Mouse (Mus musculus): Measurements from ENCODE around the gene Cep170b.

Cep170b gene

DNA sequence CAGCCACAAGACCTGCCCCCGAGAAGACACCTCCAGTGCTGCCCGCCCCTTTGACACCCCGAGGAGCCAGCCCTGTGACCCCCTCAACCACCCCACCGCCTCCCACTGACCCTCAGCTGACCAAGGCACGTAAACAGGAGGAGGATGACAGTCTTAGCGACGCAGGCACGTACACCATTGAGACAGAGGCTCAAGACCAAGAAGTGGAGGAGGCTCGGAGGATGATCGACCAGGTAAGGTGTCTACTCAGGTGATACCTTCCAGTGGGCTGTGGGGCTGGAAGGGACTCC lies 16.3 kb downstream of the Cep170b start:
- DNase-seq (ENCODE audit: low read depth) = no peak

DNA sequence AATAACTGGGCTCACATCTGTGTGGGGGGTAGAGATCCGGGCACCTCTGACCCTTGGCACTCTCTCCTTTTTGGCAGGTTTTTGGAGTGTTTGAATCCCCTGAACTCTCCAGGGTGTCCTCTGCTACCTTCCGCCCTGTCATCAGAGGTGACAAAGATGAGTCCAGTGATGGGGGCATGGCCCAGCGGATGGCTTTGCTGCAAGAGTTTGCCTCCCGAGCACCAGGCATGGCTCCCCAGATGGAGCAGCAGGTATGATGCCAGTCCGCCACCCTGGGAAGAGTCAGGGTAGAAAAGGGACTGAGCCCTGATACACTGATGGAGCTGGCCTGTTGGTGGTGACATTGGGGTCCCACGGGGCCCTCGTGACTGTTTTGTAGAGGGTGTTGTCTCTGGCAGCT lies 16.8 kb downstream of the Cep170b start:
- no peak for DNase-seq (ENCODE audit: low read depth)

DNA sequence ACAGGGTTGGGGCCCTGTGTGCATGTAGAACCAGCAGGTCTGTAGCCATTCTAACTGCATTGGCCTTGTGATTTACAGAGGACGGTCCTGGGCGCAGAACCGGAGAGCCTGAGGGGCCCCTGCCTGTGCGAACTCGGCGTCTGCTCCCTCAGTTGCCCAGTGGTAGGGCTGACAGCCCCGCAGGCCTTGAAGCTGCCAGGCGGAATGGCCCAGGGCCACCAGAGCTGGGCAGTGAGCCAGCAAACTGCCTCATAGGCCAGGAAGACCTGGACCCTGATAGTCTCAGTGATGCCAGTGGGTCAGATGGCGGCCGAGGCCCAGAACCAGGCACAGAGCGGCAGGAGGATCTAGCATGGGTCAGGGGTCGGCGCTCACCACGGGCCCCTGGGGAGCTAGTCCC lies 17.5 kb downstream of the Cep170b start:
- DNase-seq (ENCODE audit: low read depth) = no peak

- no peak for DNase-seq (ENCODE audit: low read depth)
Observed at GRCm38 (mm10) chr12:112738281-112739022, 18.2 kb downstream of the Cep170b start.

- no peak for DNase-seq (ENCODE audit: low read depth)
Observed at GRCm38 (mm10) chr12:112739023-112739568, 18.8 kb downstream of the Cep170b start.

DNA sequence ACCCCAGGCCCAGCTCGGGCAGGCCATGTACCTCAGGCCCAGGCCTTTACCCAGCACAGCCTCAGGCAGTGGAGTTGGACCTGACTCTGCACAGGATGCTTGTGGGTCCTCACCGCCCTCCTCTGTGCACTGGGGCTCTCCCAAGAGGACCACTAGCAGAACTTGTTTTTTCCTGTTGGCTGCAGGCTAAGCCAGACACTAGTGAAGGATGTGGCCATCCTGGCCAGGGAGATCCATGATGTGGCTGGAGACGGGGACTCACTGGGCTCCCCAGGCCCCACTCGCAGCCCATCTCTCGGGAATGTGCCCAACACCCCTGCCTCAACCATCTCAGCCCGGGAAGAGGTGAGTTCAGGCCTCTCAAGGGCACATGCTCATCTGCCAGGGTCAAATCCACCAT lies 22.5 kb downstream of the Cep170b start:
- DNase-seq (ENCODE audit: low read depth) = no peak

DNA sequence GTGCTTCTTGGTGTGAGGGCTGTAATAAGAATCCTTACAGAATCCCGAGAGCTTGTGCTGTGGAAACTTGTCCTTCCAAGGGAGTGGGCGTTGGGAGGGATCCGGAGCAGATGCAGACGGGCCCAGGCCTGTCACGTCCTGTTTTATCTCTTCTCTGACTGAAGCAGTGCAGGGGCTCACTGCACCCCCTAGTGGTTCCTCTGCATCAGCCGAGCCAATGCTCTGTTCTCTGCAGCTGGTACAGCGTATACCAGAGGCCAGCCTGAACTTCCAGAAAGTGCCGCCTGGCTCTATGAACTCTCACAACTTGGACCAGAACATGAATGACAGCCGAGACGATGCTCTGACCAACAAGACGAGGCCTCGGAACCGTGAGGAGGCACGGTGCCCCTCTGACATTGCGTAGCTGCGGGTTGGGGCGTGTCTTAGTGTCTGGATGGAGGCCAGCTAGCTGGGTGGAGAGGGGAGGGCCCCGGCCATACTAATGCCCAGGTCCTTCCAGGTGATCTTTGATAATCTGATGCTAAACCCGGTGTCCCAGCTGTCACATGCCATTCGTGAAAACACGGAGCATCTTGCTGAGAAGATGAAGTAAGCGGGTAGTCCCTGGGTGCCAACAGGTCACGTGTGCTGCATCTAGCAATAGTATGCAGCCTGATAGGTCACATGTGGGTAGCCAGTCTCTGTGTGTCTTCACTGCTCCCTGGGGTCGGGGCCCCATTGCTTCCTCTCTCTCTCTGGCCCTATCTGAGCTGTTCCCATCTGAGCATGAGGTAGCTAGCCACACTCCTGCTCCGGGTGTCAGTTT lies 23.1 kb downstream of the Cep170b start:
- DNase-seq (ENCODE audit: low read depth) = peak; percentile 65

DNA sequence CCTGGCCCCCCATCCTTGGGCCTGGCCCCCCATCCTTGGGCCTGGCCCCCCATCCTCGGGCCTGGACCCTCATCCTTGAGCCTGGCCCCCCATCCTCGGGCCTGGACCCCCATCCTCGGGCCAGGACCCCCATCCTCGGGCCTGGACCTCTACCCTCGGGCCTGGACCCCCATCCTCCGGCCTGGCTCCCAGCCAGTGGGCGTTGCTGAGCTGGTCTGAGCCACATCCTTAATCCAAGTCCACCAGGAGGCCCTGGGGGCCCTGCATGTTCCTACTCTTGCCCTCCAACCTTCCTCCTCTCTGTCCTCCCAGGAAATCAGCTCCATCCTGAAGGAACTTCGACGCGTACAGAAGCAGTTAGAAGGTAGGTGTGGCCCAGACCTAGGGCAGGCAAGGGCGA lies 24.0 kb downstream of the Cep170b start:
- no peak for DNase-seq (ENCODE audit: low read depth)

DNA sequence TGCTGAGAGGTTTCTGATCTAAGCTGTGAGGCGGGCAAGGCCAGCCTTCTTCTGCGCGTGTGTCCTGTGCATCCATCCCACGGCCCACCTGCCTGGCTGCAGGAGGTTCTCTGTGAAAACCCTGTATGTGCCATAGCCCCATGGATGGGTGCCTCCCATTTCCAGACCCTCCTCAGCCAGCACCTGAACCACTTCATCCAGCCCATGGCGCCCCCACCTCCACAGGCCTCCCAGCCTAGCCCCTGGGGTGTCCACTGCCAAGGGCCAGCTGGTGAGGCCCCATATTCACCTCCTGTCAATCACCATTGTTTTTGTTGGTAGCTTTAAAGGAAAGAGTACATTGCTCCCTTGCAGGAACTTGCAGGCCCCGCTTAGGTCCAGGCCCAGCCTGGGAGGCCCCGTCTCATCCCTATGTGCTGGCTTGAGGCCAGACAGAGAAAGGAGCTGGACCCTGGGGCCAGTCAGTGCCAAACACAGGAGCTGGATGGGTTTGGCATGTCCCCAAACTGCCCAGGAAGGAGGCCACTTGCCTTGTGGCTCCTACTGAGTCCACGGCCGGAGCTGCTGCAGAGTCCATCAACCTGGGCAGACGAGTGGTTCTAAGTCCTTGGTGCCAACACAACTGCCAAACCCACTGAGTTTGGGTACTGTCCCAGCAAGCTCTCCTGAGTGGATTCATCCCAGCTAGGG lies 24.8 kb downstream of the Cep170b start:
- DNase-seq (ENCODE audit: low read depth) = no peak

DNA sequence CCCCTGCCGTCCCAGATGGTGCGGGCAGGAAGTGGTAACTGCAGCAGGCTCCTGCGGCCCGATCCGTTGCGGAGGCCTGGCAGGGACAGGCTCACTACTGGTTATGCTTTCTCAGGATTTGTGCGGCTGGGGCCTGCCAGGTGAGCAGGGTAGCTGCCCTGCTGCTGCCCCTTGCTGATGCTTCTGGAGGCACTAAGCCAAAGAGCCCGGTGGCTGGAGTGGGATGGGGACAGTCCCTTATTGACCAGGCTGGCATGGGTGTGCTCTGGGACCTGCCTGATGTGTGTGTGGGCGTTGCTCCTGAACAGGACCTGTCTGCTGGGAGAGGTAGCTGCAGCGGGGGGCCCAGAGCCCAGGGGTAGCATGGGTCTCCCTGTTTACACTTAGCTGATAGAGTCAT lies 25.5 kb downstream of the Cep170b start:
- no peak for DNase-seq (ENCODE audit: low read depth)

GRCm38 (mm10) chr12:112746461-112746807 lies 26.2 kb downstream of the Cep170b start:
- DNase-seq (ENCODE audit: low read depth) = no peak

GRCm38 (mm10) chr12:112746808-112747605 lies 26.8 kb downstream of the Cep170b start:
- DNase-seq (ENCODE audit: low read depth) = peak; percentile 62

DNA sequence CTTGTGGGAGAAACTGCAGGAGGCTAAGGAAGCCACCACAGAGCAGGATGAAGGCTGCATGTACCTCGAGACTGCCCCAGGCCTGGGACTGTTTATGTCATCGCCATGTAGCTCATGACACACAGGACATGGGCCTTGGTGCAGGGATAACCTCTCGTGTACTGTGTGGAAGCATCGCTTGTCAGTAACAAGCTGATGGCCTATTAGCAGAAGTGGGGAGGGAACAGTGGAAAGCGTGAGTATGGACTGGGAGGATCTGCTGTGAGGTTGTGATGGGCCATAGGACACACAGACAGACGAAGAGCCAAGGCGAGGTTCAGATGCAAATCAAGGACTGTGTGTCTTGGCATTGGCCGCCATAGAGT lies 27.3 kb downstream of the Cep170b start:
- no peak for DNase-seq (ENCODE audit: low read depth)

- no peak for DNase-seq (ENCODE audit: low read depth)
Observed at GRCm38 (mm10) chr12:112750976-112751375, 30.7 kb downstream of the Cep170b start.

DNA sequence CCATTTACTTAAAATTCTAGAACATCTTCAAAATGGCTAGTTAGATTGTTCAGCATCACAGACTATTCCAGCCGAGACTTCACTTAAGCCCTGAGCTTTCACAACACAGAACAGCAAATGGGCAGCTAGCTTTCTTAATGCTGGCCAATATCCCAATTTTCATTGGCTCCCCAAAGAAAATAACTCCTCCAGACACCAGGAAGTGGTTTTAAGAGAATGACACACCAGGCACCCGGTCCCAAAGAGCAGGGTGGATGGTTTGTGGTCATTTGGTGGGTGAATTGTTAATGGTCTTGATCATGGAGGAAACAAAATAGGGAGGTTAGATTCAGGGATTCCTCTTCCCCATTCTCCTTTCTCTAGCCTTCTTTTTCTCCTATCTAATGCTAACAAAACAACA lies 32.1 kb downstream of the Cep170b start:
- DNase-seq (ENCODE audit: low read depth) = no peak

- no peak for DNase-seq (ENCODE audit: low read depth)
Observed at GRCm38 (mm10) chr12:112755900-112756299, 35.6 kb downstream of the Cep170b start.

DNA sequence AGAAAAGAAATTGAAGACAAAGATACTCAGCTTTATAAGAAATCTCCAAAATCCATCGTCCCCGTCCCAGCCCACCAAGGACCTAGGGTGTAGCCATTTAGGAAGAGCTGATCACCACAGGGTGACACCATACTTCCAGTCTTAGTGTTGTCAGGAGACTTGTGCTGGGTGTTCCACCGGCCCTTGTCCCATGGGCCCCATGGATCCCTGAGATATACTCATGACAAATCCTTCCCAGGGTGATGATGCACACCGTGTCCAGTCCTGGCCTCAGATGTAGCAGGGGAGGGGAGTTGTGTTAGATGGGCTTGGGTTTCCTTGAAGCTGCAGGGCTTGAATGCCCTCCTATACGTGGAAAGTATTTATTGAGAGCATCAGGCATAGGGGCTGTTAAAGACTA lies 37.6 kb downstream of the Cep170b start:
- no peak for DNase-seq (ENCODE audit: low read depth)

- no peak for DNase-seq (ENCODE audit: low read depth)
Observed at GRCm38 (mm10) chr12:112759471-112759870, 39.2 kb downstream of the Cep170b start.

GRCm38 (mm10) chr12:112760154-112760926 lies 40.1 kb downstream of the Cep170b start, which contains the start of gene Pld4:
Pld4 (plus strand) TSS chr12:112760655.
- DNase-seq (ENCODE audit: low read depth) = peak; percentile 46

DNA sequence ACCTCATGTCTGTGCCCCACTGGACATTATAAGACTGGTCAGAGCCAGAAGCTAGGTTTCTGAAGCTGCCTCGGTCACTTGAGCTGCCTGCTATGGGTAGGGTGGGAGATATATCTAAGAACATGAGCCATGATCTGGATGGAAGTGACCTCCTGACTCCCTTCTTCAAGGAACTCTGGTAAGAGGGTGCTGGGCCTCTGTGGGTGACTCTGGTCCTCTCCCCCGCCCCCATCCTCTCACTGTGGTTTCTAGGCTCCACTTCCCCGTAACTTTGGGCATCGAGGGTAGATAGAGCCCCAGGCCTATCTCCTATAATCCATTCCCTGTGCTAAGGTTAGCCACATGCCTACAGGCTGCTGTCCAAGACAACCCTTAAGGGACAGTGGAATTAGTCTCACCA lies 41.2 kb downstream of the Cep170b start:
- DNase-seq (ENCODE audit: low read depth) = no peak

- peak; percentile 35 for DNase-seq (ENCODE audit: low read depth)
Observed at GRCm38 (mm10) chr12:112762018-112762417, 41.8 kb downstream of the Cep170b start.
